Mouse (Mus musculus): ENCODE results near the gene Serpinf2. TPM values are rescaled to one million over a fixed set of nuclear protein-coding genes. Genes with fewer than 3 reads are reported as not detected.
"Not testable (repeated sequence)": the region's sequence is repeated elsewhere in the genome, so short reads cannot be mapped to it uniquely, and the experiment has no call there.

Gene Serpinf2
- polyA plus RNA-seq, 1 experiment = 0.42 TPM

DNA sequence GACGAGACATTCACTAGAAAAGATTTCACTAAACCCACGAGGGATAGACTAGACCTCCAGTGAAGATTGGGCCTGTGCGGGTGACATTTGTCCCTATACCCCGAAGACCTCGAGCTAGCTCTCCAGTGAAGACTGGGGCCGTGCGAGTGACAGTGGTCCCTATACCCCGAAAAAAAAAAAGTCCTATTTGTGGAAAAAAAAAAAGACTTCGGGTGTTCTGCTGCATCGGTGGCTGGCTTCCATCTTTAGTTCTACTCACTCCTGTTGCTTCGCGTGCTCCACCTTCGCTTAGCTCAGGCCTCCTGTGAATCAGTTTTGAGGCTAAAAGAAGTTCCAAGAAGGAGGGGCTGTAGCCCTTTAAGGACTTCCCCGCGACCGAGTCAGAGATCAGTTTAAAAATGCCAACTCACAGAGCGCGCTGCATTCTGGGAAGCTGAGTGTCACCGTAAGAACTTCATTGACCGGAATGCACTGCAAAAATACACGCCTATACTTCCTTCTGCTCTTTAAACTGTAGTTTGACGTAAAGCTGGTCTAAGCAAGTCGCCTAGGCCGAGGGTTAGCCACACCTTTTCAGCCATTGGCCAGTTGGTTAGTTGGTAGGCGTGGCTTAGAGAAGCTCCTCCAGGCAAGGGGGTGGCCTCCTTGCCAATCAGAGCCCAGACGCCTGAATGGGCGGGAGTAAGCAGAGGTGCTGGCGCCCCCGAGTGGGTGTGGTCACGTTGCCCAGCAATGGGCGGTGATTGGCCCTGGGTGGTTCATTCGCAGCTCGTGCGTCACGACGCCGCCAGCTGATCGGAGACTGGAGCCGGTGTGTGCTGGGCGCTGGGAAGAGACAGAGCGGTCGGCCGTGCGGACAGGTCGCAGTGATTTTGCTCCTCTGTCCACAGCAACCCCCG is 21.7 kb upstream of the Serpinf2 start, which contains the start of gene Tlcd2:
Gene Tlcd2 (plus strand): TSS at position 872 of the 899 bp plus-strand sequence.
- Histone ChIP-seq H3K36me3 (ENCODE audit: control insufficient read depth) (peaks cover 36% of the 10 kb centered on the region), H3K4me3 (replicated peaks) (peak within 1 kb of the TSS; percentile 74), H3K4me1 (ENCODE audit: control insufficient read depth) (peaks cover 86% of the 10 kb centered on the region), H3K9me3 (ENCODE audit: control insufficient read depth, low read length) (no peaks in the 10 kb centered on the region; the same call in none of the 2 replicates), H3K27me3 (ENCODE audit: control insufficient read depth) (no peaks in the 10 kb centered on the region)
- TF ChIP-seq TAL1 (IDR thresholded peaks at IDR 0.05; ENCODE audit: low read length) = no peak
- TF ChIP-seq GATA1 (IDR thresholded peaks at IDR 0.05; ENCODE audit: low read length) = no peak

DNA sequence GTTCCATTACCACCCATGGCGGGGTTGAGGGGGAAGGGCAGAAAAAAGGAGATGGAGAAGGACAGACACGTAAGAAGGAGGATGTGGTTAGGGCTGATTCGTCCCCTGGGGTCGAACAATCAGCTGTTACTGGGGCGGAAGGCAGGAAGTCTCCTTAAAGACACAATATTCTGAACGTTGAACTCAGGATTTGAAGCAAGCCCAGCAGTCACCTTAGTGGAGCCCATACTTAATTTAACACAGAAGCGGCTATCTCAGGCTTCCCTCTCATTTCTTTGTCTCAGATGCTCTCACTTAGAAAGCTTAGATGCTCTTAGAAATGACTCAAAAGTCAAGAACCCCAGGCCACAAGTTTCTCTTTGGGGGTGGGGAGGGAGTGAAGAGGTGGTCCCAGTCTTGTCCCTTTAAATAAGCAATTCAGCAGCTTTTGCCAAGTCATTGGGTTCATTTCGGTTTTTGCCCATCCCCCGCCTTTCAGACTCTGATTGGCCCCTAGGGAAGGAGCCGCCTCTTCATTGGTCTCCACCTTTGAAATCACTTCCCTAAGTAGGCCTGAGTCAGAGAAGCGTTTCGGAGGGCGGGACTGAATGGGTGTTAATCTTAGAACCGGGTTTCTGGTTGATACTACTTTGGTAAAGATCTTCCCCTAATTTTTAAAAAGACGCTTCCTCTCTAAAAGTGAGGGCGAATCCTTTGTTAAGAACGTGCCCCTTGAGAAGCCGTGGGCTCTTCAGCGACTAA is 20.9 kb upstream of the Serpinf2 start:
- no peak for TF ChIP-seq GATA1 (IDR thresholded peaks at IDR 0.05; ENCODE audit: low read length)
- no peak for TF ChIP-seq TAL1 (IDR thresholded peaks at IDR 0.05; ENCODE audit: low read length)
- Histone ChIP-seq H3K4me1 (ENCODE audit: control insufficient read depth) (peaks cover 87% of the 10 kb centered on the region), H3K27me3 (ENCODE audit: control insufficient read depth) (no peaks in the 10 kb centered on the region), H3K9me3 (ENCODE audit: control insufficient read depth, low read length) (no peaks in the 10 kb centered on the region; the same call in 1 of the 2 replicates), H3K36me3 (ENCODE audit: control insufficient read depth) (peaks cover 29% of the 10 kb centered on the region), H3K4me3 (replicated peaks) (peak overlapping the region; percentile 74)

DNA sequence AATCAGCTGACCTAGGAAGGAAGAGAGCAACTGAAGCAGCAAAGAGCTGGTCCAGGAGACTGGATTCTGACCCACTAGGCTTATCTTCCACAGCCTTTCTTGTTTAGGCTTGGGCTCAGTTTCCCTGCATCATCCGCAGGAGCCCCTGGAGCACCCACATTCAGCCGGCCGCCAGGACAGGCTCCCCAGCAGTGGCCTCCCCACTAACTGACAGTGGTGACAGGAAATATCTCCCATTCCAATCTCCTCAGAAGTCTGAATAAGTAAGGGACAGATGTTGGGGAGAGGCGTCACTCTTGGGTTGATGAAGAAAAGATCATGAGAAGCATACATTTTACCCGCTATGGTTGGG is 20.3 kb upstream of the Serpinf2 start:
- peak overlapping the region; percentile 74 for H3K4me3 ChIP-seq (replicated peaks)
- peaks cover 87% of the 10 kb centered on the region for H3K4me1 ChIP-seq (ENCODE audit: control insufficient read depth)
- H3K27me3 ChIP-seq (ENCODE audit: control insufficient read depth) = no peaks in the 10 kb centered on the region
- H3K36me3 ChIP-seq (ENCODE audit: control insufficient read depth) = peaks cover 26% of the 10 kb centered on the region
- no peaks in the 10 kb centered on the region for H3K9me3 ChIP-seq (ENCODE audit: control insufficient read depth, low read length)
- TF ChIP-seq GATA1 (IDR thresholded peaks at IDR 0.05; ENCODE audit: low read length) (no peak), TAL1 (IDR thresholded peaks at IDR 0.05; ENCODE audit: low read length) (no peak)

DNA sequence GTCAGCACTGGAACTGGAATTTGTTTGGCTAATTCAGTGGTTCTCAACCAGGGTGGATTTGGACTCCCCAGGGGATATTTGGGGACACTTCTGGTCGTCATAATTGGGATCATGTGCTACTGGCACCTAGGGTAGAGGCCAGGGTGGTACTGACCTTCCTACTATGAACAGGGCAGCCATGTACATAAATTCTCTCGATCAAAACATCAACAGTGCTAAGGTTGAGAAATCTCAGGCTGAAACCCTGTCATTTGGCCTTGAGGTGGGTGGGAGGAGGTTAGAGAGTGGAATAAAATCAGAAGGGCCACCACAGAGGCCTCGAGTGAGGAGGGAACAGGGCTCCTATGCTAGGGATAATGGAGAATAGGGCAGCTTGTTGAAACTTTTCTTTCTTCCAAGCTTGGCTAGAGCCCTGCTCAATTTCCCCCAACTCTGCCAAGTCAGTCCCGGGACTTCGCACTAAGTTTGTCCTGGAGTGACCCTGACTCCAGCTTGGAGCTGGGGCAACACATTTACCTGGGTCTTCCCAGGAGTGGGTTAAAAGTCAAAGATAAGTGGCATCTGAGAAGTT is 19.8 kb upstream of the Serpinf2 start:
- no peaks in the 10 kb centered on the region for H3K27me3 ChIP-seq (ENCODE audit: control insufficient read depth)
- H3K36me3 ChIP-seq (ENCODE audit: control insufficient read depth) = peaks cover 21% of the 10 kb centered on the region
- peaks cover 87% of the 10 kb centered on the region for H3K4me1 ChIP-seq (ENCODE audit: control insufficient read depth)
- no peaks in the 10 kb centered on the region for H3K9me3 ChIP-seq (ENCODE audit: control insufficient read depth, low read length)
- TF ChIP-seq TAL1 (IDR thresholded peaks at IDR 0.05; ENCODE audit: low read length) (no peak), GATA1 (IDR thresholded peaks at IDR 0.05; ENCODE audit: low read length) (no peak)
- peak overlapping the region; percentile 74 for H3K4me3 ChIP-seq (replicated peaks)

DNA sequence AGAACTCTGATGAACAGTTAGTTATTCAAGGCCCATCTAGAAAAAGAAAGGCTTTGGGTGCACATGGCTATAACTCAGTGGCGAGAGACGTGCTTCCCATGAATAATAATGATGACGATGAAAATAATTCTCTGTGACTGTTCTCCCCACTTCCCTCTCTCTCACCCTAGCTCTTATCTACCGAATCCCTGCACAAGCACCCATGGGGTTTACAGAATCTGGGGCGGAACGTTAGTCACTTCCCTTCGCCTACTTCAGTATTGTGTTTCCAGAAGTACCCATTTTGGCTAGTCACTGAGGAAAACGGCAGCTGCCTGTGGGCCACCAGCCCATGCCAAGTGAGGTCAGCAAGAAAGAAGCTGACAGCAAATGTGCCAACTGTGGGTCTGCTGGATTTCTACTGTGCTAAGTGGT is 19.2 kb upstream of the Serpinf2 start:
- H3K9me3 ChIP-seq (ENCODE audit: control insufficient read depth, low read length) = peaks cover 3% of the 10 kb centered on the region
- H3K4me1 ChIP-seq (ENCODE audit: control insufficient read depth) = peaks cover 87% of the 10 kb centered on the region
- no peaks in the 10 kb centered on the region for H3K27me3 ChIP-seq (ENCODE audit: control insufficient read depth)
- TF ChIP-seq GATA1 (IDR thresholded peaks at IDR 0.05; ENCODE audit: low read length) = no peak
- TF ChIP-seq TAL1 (IDR thresholded peaks at IDR 0.05; ENCODE audit: low read length) = no peak
- no peak overlapping the region for H3K4me3 ChIP-seq (replicated peaks)
- H3K36me3 ChIP-seq (ENCODE audit: control insufficient read depth) = peaks cover 20% of the 10 kb centered on the region

DNA sequence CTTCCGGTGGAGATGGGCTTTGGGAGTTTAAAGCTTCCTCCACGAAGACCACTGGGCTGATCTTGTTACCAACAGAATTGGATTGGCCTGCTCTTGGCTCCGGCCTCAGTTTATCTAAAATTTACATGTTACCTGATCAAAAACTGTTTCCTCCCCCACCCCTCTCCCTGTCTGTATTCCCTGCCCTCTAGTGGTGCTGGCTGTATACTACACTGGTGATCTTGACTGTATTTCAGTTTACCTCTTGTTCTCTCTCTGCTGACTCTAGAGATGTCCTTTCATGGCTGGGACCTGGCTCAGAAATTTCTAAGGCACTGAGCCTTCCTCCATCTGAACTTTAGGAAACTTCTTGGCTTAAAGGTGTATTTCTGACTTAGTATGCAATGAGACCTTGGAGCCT is 18.8 kb upstream of the Serpinf2 start:
- Histone ChIP-seq H3K4me1 (ENCODE audit: control insufficient read depth) (peaks cover 87% of the 10 kb centered on the region), H3K4me3 (replicated peaks) (peak overlapping the region; percentile 10)
- TF ChIP-seq TAL1 (IDR thresholded peaks at IDR 0.05; ENCODE audit: low read length) (no peak), GATA1 (IDR thresholded peaks at IDR 0.05; ENCODE audit: low read length) (no peak)

DNA sequence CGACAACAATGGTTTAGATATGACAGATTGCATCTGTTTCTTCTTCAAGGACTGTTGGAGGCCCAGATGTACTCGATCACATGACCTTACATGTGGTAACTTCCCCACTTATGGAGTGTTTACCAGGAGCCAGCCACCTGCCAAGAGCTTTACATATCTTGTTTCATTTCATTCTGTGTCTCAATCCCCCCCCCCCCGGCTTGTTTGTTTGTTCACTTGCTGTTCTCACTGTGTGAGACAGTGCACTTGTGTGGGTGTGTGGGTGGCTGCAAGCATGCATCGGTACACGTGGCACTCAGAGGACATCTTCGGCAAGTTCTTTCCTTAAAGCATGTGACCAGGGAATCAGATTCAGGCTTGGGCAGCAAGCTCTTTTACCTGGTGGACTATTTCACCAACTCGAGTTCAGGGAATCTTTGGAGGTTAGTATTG is 17.1 kb upstream of the Serpinf2 start:
- no peaks in the 10 kb centered on the region for H3K27me3 ChIP-seq (ENCODE audit: control insufficient read depth)
- peaks cover 90% of the 10 kb centered on the region for H3K4me1 ChIP-seq (ENCODE audit: control insufficient read depth)
- H3K4me3 ChIP-seq (replicated peaks) = no peak overlapping the region
- TF ChIP-seq GATA1 (IDR thresholded peaks at IDR 0.05; ENCODE audit: low read length) = no peak
- TF ChIP-seq TAL1 (IDR thresholded peaks at IDR 0.05; ENCODE audit: low read length) = no peak
- peaks cover 25% of the 10 kb centered on the region for H3K9me3 ChIP-seq (ENCODE audit: control insufficient read depth, low read length)
- peaks cover 30% of the 10 kb centered on the region for H3K36me3 ChIP-seq (ENCODE audit: control insufficient read depth)

More for the DNA sequence above, 18.8 kb upstream of the Serpinf2 start:
- H3K27me3 ChIP-seq (ENCODE audit: control insufficient read depth) = no peaks in the 10 kb centered on the region
- H3K36me3 ChIP-seq (ENCODE audit: control insufficient read depth) = peaks cover 20% of the 10 kb centered on the region
- peaks cover 8% of the 10 kb centered on the region for H3K9me3 ChIP-seq (ENCODE audit: control insufficient read depth, low read length)

DNA sequence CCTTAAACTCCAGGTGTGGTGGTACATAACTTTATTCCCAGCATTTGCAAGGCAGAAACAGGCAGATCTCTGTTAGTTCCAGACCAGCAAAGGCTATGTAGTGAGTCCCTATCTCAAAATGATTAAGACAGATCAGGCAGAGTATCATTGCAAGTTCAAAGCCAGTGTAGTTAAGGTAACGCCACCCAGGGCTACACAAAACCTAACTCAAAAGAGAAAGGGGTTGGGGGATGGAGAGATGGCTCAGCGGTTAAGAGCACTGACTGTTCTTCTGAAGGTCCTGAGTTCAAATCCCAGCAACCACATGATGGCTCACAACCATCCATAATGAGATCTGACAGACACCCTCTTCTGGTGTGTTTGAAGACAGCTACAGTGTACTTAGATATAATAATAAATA is 16.6 kb upstream of the Serpinf2 start:
- peaks cover 93% of the 10 kb centered on the region for H3K4me1 ChIP-seq (ENCODE audit: control insufficient read depth)

More for the DNA sequence above, 16.6 kb upstream of the Serpinf2 start:
- not testable (repeated sequence) for H3K4me3 ChIP-seq (replicated peaks); H3K27me3 ChIP-seq (ENCODE audit: control insufficient read depth)
- Histone ChIP-seq H3K9me3 (ENCODE audit: control insufficient read depth, low read length) (peaks cover 30% of the 10 kb centered on the region), H3K36me3 (ENCODE audit: control insufficient read depth) (peaks cover 35% of the 10 kb centered on the region)

Measured in erythroblast, embryonic 14.5 days (primary cell).